Mouse (Mus musculus) gastrocnemius, postnatal 25 days (tissue): Measurements from ENCODE around the gene Olfr352. TPM values are rescaled to one million over a fixed set of nuclear protein-coding genes. Genes with fewer than 3 reads are reported as not detected.

Experiments
- DNase-seq: peaks from one replicate; pipeline ENCODE4 v3.0.0; 2022
- long read RNA-seq, 2 experiments: library from polyadenylated mRNA; stranded (forward); transcript quantifications; one replicate each; pipeline ENCODE4 v2.0.0; 2021
- total RNA-seq, 2 experiments: library from RNA; stranded (reverse); gene quantifications; 1 replicate in 1 of 2; 2 replicates in 1 of 2; pipeline ENCODE4 v1.2.3; 2021

The Olfr352 gene
- not detected for total RNA-seq
- long read RNA-seq, experiment 1, result 0 reads
- long read RNA-seq, experiment 2, result 0 reads

GRCm38 (mm10) chr2:36868160-36868559 lies at the start of gene Olfr352:
Gene Olfr352 (plus strand): TSS chr2:36868460.
- no peak for DNase-seq

- no peak for DNase-seq
Observed at GRCm38 (mm10) chr2:36846010-36846409, 22.2 kb upstream of the Olfr352 start, which contains the start of gene Olfr350. Gene Olfr350 (plus strand): TSS chr2:36846310.

GRCm38 (mm10) chr2:36862560-36862959 lies 5.7 kb upstream of the Olfr352 start, which contains the start of gene Olfr351:
Gene Olfr351 (minus strand): TSS chr2:36862660.
- DNase-seq, result no peak

- no peak for DNase-seq
Observed at GRCm38 (mm10) chr2:36892836-36893235, 24.6 kb downstream of the Olfr352 start, which contains the start of gene Olfr353. Gene Olfr353 (minus strand): TSS chr2:36892936.

GRCm38 (mm10) chr2:36897114-36897513 lies 28.9 kb downstream of the Olfr352 start:
- no peak for DNase-seq

- no peak for DNase-seq
Observed at GRCm38 (mm10) chr2:36905380-36905779, 37.1 kb downstream of the Olfr352 start, which contains the start of gene Olfr354. Gene Olfr354 (plus strand): TSS chr2:36905680.

Other genes with a start within 250 kb of the Olfr352 start
- not detected for gene Olfr345, start 228.4 kb upstream of the Olfr352 start, total RNA-seq
- gene Olfr346, start 182.7 kb upstream of the Olfr352 start, total RNA-seq, result not detected
- gene Olfr347, start 136.6 kb upstream of the Olfr352 start, total RNA-seq, result not detected
- gene Olfr348, start 84.2 kb upstream of the Olfr352 start, total RNA-seq, result not detected
- gene Olfr50, start 77.9 kb upstream of the Olfr352 start, total RNA-seq, result not detected
- not detected for gene Olfr3, start 51.4 kb upstream of the Olfr352 start, total RNA-seq
- gene Olfr350, start 22.1 kb upstream of the Olfr352 start, total RNA-seq, result not detected
- not detected for gene Olfr351, start 5.8 kb upstream of the Olfr352 start, total RNA-seq
- not detected for gene Olfr353, start 24.5 kb downstream of the Olfr352 start, total RNA-seq
- gene Olfr354, start 37.2 kb downstream of the Olfr352 start, total RNA-seq, result not detected
- not detected for gene Olfr355, start 60.4 kb downstream of the Olfr352 start, total RNA-seq
- not detected for gene Olfr356, start 68.7 kb downstream of the Olfr352 start, total RNA-seq
- not detected for gene Olfr357, start 125.4 kb downstream of the Olfr352 start, total RNA-seq
- gene Olfr358, start 140.9 kb downstream of the Olfr352 start, total RNA-seq, result not detected
- not detected for gene Olfr360, start 197.3 kb downstream of the Olfr352 start, total RNA-seq
- not detected for gene Olfr361, start 220.8 kb downstream of the Olfr352 start, total RNA-seq
- not detected for gene Olfr362, start 249.4 kb downstream of the Olfr352 start, total RNA-seq